Mouse (Mus musculus) ovary, postnatal 10 days (tissue): ENCODE results near the gene Iqub.

ENCODE experiments used
- DNase-seq: peaks from one replicate; pipeline ENCODE4 v3.0.0; 2022; ENCODE audit warnings: low spot score

The Iqub gene

GRCm38 (mm10) chr6:24514552-24515284, at the start of gene Iqub:
TSS of gene Iqub (minus strand) at chr6:24515067.
- peak; percentile 13 for DNase-seq

GRCm38 (mm10) chr6:24564081-24564480, 49.2 kb upstream of the Iqub start:
- no peak for DNase-seq

GRCm38 (mm10) chr6:24555488-24555887, 40.6 kb upstream of the Iqub start:
- no peak for DNase-seq

GRCm38 (mm10) chr6:24554427-24555086, 39.7 kb upstream of the Iqub start:
- DNase-seq = no peak

GRCm38 (mm10) chr6:24552046-24552445, 37.2 kb upstream of the Iqub start:
- no peak for DNase-seq

- DNase-seq = no peak
Measured at GRCm38 (mm10) chr6:24549801-24550200, 34.9 kb upstream of the Iqub start.

GRCm38 (mm10) chr6:24546716-24547420, 32.0 kb upstream of the Iqub start:
- no peak for DNase-seq

GRCm38 (mm10) chr6:24543119-24543591, 28.3 kb upstream of the Iqub start:
- no peak for DNase-seq

- no peak for DNase-seq
Measured at GRCm38 (mm10) chr6:24542393-24542792, 27.5 kb upstream of the Iqub start.

- DNase-seq = no peak
Measured at GRCm38 (mm10) chr6:24540106-24540505, 25.2 kb upstream of the Iqub start.

GRCm38 (mm10) chr6:24538435-24538834, 23.6 kb upstream of the Iqub start:
- DNase-seq = no peak

GRCm38 (mm10) chr6:24532804-24533203, 17.9 kb upstream of the Iqub start:
- DNase-seq = no peak

GRCm38 (mm10) chr6:24530711-24531420, 16.0 kb upstream of the Iqub start:
- DNase-seq = no peak

GRCm38 (mm10) chr6:24530166-24530565, 15.3 kb upstream of the Iqub start:
- DNase-seq = no peak

- no peak for DNase-seq
Measured at GRCm38 (mm10) chr6:24528064-24528243, 13.1 kb upstream of the Iqub start, which contains the start of gene Asb15. TSS of gene Asb15 (plus strand) at chr6:24528144.

GRCm38 (mm10) chr6:24527155-24528063, 12.5 kb upstream of the Iqub start, which contains the start of gene Ndufa5:
TSS of gene Ndufa5 (minus strand) at chr6:24528013.
- DNase-seq = peak; percentile 60

- no peak for DNase-seq
Measured at GRCm38 (mm10) chr6:24525705-24526104, 10.8 kb upstream of the Iqub start.

- DNase-seq = no peak
Measured at GRCm38 (mm10) chr6:24516197-24516596, 1.3 kb upstream of the Iqub start.

- no peak for DNase-seq
Measured at GRCm38 (mm10) chr6:24504141-24504540, 10.7 kb downstream of the Iqub start.

GRCm38 (mm10) chr6:24490341-24490740, 24.5 kb downstream of the Iqub start:
- DNase-seq = no peak

GRCm38 (mm10) chr6:24486530-24486929, 28.3 kb downstream of the Iqub start:
- DNase-seq = no peak
